Mouse (Mus musculus): ENCODE data around the gene Txn1.

DNA sequence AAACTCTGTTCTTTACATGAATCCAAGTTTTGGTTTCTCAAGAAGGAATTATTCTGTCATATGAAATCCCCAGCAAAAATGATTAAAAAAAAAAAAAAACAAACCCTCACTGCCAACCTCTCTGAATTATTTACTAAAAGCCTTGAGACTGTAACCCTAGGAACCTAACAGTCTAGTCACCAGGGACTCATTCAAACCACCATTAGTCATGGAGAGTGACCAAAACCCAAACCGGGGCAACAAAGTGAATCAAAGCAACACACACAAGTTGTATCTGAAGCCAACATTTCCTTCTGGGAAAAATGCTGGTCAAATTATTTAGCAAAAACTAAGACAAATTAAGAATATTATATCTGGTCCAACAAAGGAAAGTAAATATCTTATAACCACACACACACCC lies 3.3 kb downstream of the Txn1 start:
- TF ChIP-seq CTCF (IDR thresholded peaks at IDR 0.05; ENCODE audit: low read depth) = no peak
- no peak for TF ChIP-seq EP300 (IDR thresholded peaks at IDR 0.05; ENCODE audit: low read depth)

All from heart, postnatal 0 days (tissue).